ENCODE assay signal across 8 mouse cellular contexts in genomic region chr2:127335767-127336496, GRCm38 (mm10). TPM values are rescaled to one million over a fixed set of nuclear protein-coding genes. Genes with fewer than 3 reads are reported as not detected.
DNase-seq lines count a peak whose midpoint lies in the region; ATAC-seq and TF ChIP-seq lines count a peak whose summit lies in the region.

Dusp2 (plus strand) TSS chr2:127336159.

- WGBS in hindbrain, postnatal 0 days = 1% methylated on average over 67 of the region's 76 CpGs

- no peak for TF ChIP-seq CTCF in Patski (IDR thresholded peaks at IDR 0.05)
- no peak for TF ChIP-seq CTCF in hindbrain, postnatal 0 days (IDR thresholded peaks at IDR 0.05; ENCODE audit: low read depth)

- peak within 1 kb of the TSS; percentile 69 for H3K9ac ChIP-seq in hindbrain, postnatal 0 days (replicated peaks; ENCODE audit: low read length)

- peak within 1 kb of the TSS; percentile 82 for H3K4me2 ChIP-seq in hindbrain, postnatal 0 days (ENCODE audit: low read depth, low read length)

- in situ Hi-C loops in Patski (cut with MboI; ENCODE audit: low pct_unique_long_range_greater_than_20kb) = no loop called here

- CTCF ChIA-PET in Patski (lab: Charles Lee) = interaction anchor here (0.9 to 1.6 kb wide), 3 partner anchors 22 to 84 kb away, joined by 3 to 5 read pairs (median 5); no protein-coding TSS in a partner anchor

- H3K27me3 ChIP-seq in Patski = no peaks in the 10 kb centered on the region
- peaks cover 4% of the 10 kb centered on the region for H3K27me3 ChIP-seq in hindbrain, postnatal 0 days (ENCODE audit: insufficient read depth, low read length)

- ATAC-seq in Patski = peak; percentile 66
- peak; percentile 68 for ATAC-seq in hindbrain, postnatal 0 days
- ATAC-seq in megakaryocyte, adult 5-6 weeks (ENCODE audit: poor library complexity, severe bottlenecking) = peak; percentile 61

- no peaks in the 10 kb centered on the region for H3K36me3 ChIP-seq in hindbrain, postnatal 0 days (ENCODE audit: insufficient read depth, low read length)

- H3K4me1 ChIP-seq in hindbrain, postnatal 0 days (ENCODE audit: insufficient read depth, low read length) = peaks cover 12% of the 10 kb centered on the region

- H3K4me3 ChIP-seq in hindbrain, postnatal 0 days (ENCODE audit: low read length) = peak within 1 kb of the TSS; percentile 53

- DNase-seq in Patski (ENCODE audit: low read depth, low spot score) = peak; percentile 73
- peak; percentile 68 to 82 for DNase-seq in cerebellum, postnatal 25 days
- DNase-seq in gastrocnemius, adult 8-10 months (ENCODE audit: low spot score in 2 of 2) = peak; percentile 54 to 58
- peak; percentile 78 for DNase-seq in hindbrain, postnatal 0 days (ENCODE audit: low spot score)
- DNase-seq in left cerebral cortex, adult 8-10 months (ENCODE audit: low spot score in 2 of 2) = peak; percentile 38 to 52
- DNase-seq in retina, postnatal 7 days (ENCODE audit: low read depth, low spot score) = peak; percentile 34
- DNase-seq in thymus, postnatal 4 days = peak; percentile 97

- POLR2A ChIA-PET in Patski (lab: Charles Lee) = interaction anchor here (0.9 to 1.6 kb wide), 4 partner anchors 12 to 31 kb away, joined by 3 to 5 read pairs (median 3); no protein-coding TSS in a partner anchor

- no peaks in the 10 kb centered on the region for H3K9me3 ChIP-seq in hindbrain, postnatal 0 days (ENCODE audit: low read length)

- H3K27ac ChIP-seq in hindbrain, postnatal 0 days = no peak within 1 kb of the TSS

RNA-seq across cellular contexts. Expression of gene Dusp2, which starts in this region (rescaled TPM):
- 7.0 TPM for polyA plus RNA-seq in Patski (2021)
- 1 to 10 TPM in 3 of 4 experiments, under 1 TPM in 1; 0.44 to 1.4 (median 1.1) TPM for total RNA-seq in gastrocnemius, adult 8-10 months (2022)
- 8.7 and 14.3 TPM in 2 replicates for total RNA-seq in hindbrain, postnatal 0 days (2014; rRNA removed)
- 19.4 and 19.9 TPM in 2 replicates for polyA plus RNA-seq in hindbrain, postnatal 0 days (2015; fragmentation: Nextera tagmentation; extraction: Ambion mirVana)
- 1 to 10 TPM; 2.4 to 3.3 (median 2.5) TPM for total RNA-seq in left cerebral cortex, adult 8-10 months (2022)
- total RNA-seq in megakaryocyte, adult 5-6 weeks (2015) = 8.6 and 10.9 TPM in 2 replicates
- total RNA-seq in megakaryocyte, adult 5-6 weeks (2017) = 10.1 and 10.9 TPM in 2 replicates

Comparison
In these comparisons a context has a peak if more than half of its experiments do, and no peak if none do; other contexts are left out.
1. DNase-seq: peak in every context shown above with its lines; median percentile 97 in thymus, postnatal 4 days; 78 in hindbrain, postnatal 0 days; 75 in cerebellum, postnatal 25 days; 73 in Patski; 56 in gastrocnemius, adult 8-10 months; 45 in left cerebral cortex, adult 8-10 months; 34 in retina, postnatal 7 days.